Mouse (Mus musculus) olfactory bulb, adult 2 months (tissue): ENCODE data around the gene Kcnb1.

Experiments
- CTCF ChIP-seq: fragments of 200-500 bp; IDR thresholded peaks from 2 replicates; pipeline ENCODE4 v1.5.1; 2012; ENCODE audit warnings: low read depth, mild to moderate bottlenecking, low read length, moderate library complexity; ENCODE audit not compliant: insufficient read depth
- POLR2A ChIP-seq: fragments of 200-500 bp; IDR thresholded peaks from 2 replicates; pipeline ENCODE4 v1.6.1; 2012; ENCODE audit warnings: mild to moderate bottlenecking, low read depth, low read length, moderate library complexity; ENCODE audit not compliant: insufficient read depth

DNA sequence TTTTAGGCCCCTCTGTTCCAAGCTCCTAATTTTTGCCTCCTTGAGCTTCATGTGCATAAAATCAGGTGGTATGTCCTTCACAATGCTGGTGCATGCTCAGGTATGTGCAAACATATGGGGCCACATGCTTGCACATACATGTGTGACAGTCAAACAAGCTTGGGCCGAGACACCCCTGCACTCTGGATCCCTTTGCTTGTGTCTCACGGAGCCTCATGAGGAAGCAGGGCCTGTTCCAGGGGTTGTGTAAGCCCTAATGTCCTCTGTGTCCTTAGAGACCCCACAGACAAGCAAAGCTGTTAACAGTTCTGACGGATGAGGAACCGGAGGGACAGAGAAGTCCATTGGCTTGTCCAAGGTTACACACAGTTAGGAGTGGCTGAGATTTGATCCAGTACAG, 30.2 kb downstream of the Kcnb1 start:
- TF ChIP-seq CTCF, result no peak
- no peak for TF ChIP-seq POLR2A
